Mouse (Mus musculus) MEL (cell line): ENCODE measurements around the gene 1700023F06Rik. TPM values are rescaled to one million over a fixed set of nuclear protein-coding genes. Genes with fewer than 3 reads are reported as not detected.

Experiments
- DNase-seq: peaks from one replicate; pipeline ENCODE4 v3.0.0; 2011; ENCODE audit warnings: low read depth, low spot score
- H3K27ac ChIP-seq: 2 replicates; pipeline ENCODE4 v1.5.1; 2012; ENCODE audit warnings: low read depth, mild to moderate bottlenecking, control low read depth, low read length, moderate library complexity; ENCODE audit not compliant: control insufficient read depth
- H3K27me3 ChIP-seq, 2 experiments: fragments of 150-350 bp in 1 of 2; sonication (generic) in 1 of 2; 2 replicates each; pipeline ENCODE4 v1.6.1; 2012; ENCODE audit warnings: low read length in 2 of 2, mild to moderate bottlenecking in 2 of 2, improper control_type of control experiment in 1 of 2, moderate library complexity in 1 of 2; ENCODE audit not compliant: insufficient read depth in 2 of 2, control insufficient read depth in 1 of 2
- H3K36me3 ChIP-seq, 2 experiments: 2 replicates each; pipeline ENCODE4 v1.6.1; 2012 to 2014; ENCODE audit warnings: low read length in 2 of 2, improper control_type of control experiment in 1 of 2, inconsistent platforms in 1 of 2, mild to moderate bottlenecking in 1 of 2; ENCODE audit not compliant: insufficient read depth in 2 of 2, control insufficient read depth in 1 of 2
- H3K4me1 ChIP-seq, 2 experiments: fragments of 150-350 bp in 1 of 2; sonication (generic) in 1 of 2; 2 replicates each; pipeline ENCODE4 v1.6.1; 2012; ENCODE audit warnings: low read length in 2 of 2, improper control_type of control experiment in 1 of 2, mild to moderate bottlenecking in 1 of 2; ENCODE audit not compliant: insufficient read depth in 2 of 2, control insufficient read depth in 1 of 2
- H3K4me3 ChIP-seq, 2 experiments: fragments of 150-350 bp in 1 of 2; sonication (generic) in 1 of 2; 2 replicates each; pipeline ENCODE4 v1.5.1; 2012; ENCODE audit warnings: low read depth in 2 of 2, low read length in 2 of 2, mild to moderate bottlenecking in 2 of 2, moderate library complexity in 2 of 2, control low read depth in 1 of 2, improper control_type of control experiment in 1 of 2; ENCODE audit not compliant: control insufficient read depth in 1 of 2, insufficient read depth in 1 of 2
- H3K79me2 ChIP-seq: 2 replicates; pipeline ENCODE4 v1.6.1; 2012; ENCODE audit warnings: mild to moderate bottlenecking, low read length, moderate library complexity; ENCODE audit not compliant: control insufficient read depth, poor library complexity, insufficient read depth
- H3K9ac ChIP-seq: 2 replicates; pipeline ENCODE4 v1.6.1; 2012; ENCODE audit warnings: low read depth, mild to moderate bottlenecking, control low read depth, low read length, moderate library complexity; ENCODE audit not compliant: control insufficient read depth, poor library complexity, severe bottlenecking
- H3K9me3 ChIP-seq: fragments of 150-350 bp; sonication (generic); replicated peaks from 2 replicates; pipeline ENCODE4 v1.6.1; 2012; ENCODE audit warnings: mild to moderate bottlenecking, low read length, improper control_type of control experiment, moderate library complexity; ENCODE audit not compliant: insufficient read depth
- BHLHE40 ChIP-seq: IDR thresholded peaks from 2 replicates; pipeline ENCODE4 v1.6.1; 2012; ENCODE audit warnings: low read depth, mild to moderate bottlenecking, inconsistent platforms, low read length, improper control_type of control experiment, borderline replicate concordance
- CTCF ChIP-seq, 3 experiments: IDR thresholded peaks in 2 of 3; conservative IDR thresholded peaks in 1 of 3; 2 replicates each; pipeline ENCODE4 v1.5.1; 2011 to 2012; ENCODE audit warnings: low read length in 3 of 3, low read depth in 2 of 3, mild to moderate bottlenecking in 2 of 3, improper control_type of control experiment in 1 of 3, inconsistent platforms in 1 of 3, mixed read lengths in 1 of 3, moderate library complexity in 1 of 3; ENCODE audit not compliant: control insufficient read depth in 1 of 3, insufficient read depth in 1 of 3, poor library complexity in 1 of 3, severe bottlenecking in 1 of 3
- EP300 ChIP-seq, 2 experiments: IDR thresholded peaks; 2 replicates each; pipeline ENCODE4 v1.6.1; 2011; ENCODE audit warnings: improper control_type of control experiment in 2 of 2, low read length in 2 of 2, low read depth in 1 of 2, mild to moderate bottlenecking in 1 of 2
- ETS1 ChIP-seq: IDR thresholded peaks from 2 replicates; pipeline ENCODE4 v1.6.1; 2012; ENCODE audit warnings: low read depth, mild to moderate bottlenecking, inconsistent platforms, low read length, improper control_type of control experiment, moderate library complexity
- GATA1 ChIP-seq: IDR thresholded peaks from 2 replicates; pipeline ENCODE4 v1.6.1; 2011; ENCODE audit warnings: low read depth, low read length, improper control_type of control experiment
- HCFC1 ChIP-seq: IDR thresholded peaks from 2 replicates; pipeline ENCODE4 v1.6.1; 2012; ENCODE audit warnings: low read depth, mild to moderate bottlenecking, inconsistent platforms, low read length, improper control_type of control experiment, moderate library complexity
- MAZ ChIP-seq: IDR thresholded peaks from 2 replicates; pipeline ENCODE4 v1.6.1; 2012; ENCODE audit warnings: low read depth, mild to moderate bottlenecking, inconsistent platforms, low read length, improper control_type of control experiment
- MYB ChIP-seq: IDR thresholded peaks from 2 replicates; pipeline ENCODE4 v1.6.1; 2011; ENCODE audit warnings: mild to moderate bottlenecking, low read depth, low read length, improper control_type of control experiment
- NELFE ChIP-seq: IDR thresholded peaks from 2 replicates; pipeline ENCODE4 v1.6.1; 2011; ENCODE audit warnings: low read depth, low read length, improper control_type of control experiment
- POLR2A ChIP-seq, 2 experiments: IDR thresholded peaks; 2 replicates each; pipeline ENCODE4 v1.6.1; 2011 to 2012; ENCODE audit warnings: low read length in 2 of 2, mild to moderate bottlenecking in 2 of 2, control low read depth in 1 of 2, improper control_type of control experiment in 1 of 2, low read depth in 1 of 2, moderate library complexity in 1 of 2; ENCODE audit not compliant: control insufficient read depth in 1 of 2, insufficient read depth in 1 of 2, poor library complexity in 1 of 2
- POLR2AphosphoS5 ChIP-seq: IDR thresholded peaks from 2 replicates; pipeline ENCODE4 v1.6.1; 2012; ENCODE audit warnings: low read depth, borderline replicate concordance, mild to moderate bottlenecking, inconsistent platforms, low read length, moderate library complexity, mixed read lengths
- RAD21 ChIP-seq: IDR thresholded peaks from 2 replicates; pipeline ENCODE4 v1.6.1; 2011; ENCODE audit warnings: mild to moderate bottlenecking, low read depth, low read length, improper control_type of control experiment
- TAL1 ChIP-seq: IDR thresholded peaks from 2 replicates; pipeline ENCODE4 v1.6.1; 2012; ENCODE audit warnings: mild to moderate bottlenecking, inconsistent platforms, low read length, moderate library complexity, mixed read lengths
- TCF12 ChIP-seq: IDR thresholded peaks from 2 replicates; pipeline ENCODE4 v1.6.1; 2014; ENCODE audit warnings: low read depth, mild to moderate bottlenecking, inconsistent platforms, low read length, improper control_type of control experiment, moderate library complexity
- polyA plus RNA-seq, 2 experiments: library from polyadenylated mRNA; stranded (reverse) in 1 of 2; unstranded in 1 of 2; fragments of >175 nt in 1 of 2; fragments of >200 nt in 1 of 2; gene quantifications; 2 replicates each; pipeline versions ENCODE4 v1.2.1 to v1.2.4; 2012; ENCODE audit warnings: low replicate concordance in 2 of 2, low read depth in 1 of 2; ENCODE audit not compliant: insufficient read length in 2 of 2, insufficient read depth in 1 of 2, missing spikeins in 1 of 2
- total RNA-seq: library from RNA; depleted of rRNA; stranded (reverse); fragments of 300-350 nt; gene quantifications from 2 replicates; pipeline ENCODE4 v1.2.3, GENCODE M21; 2012

Gene 1700023F06Rik
- total and polyA plus RNA-seq, 3 experiments: not detected

- Histone ChIP-seq H3K27me3 (no peaks in the 10 kb centered on the region), H3K27ac (no peak within 1 kb of the TSS), H3K9ac (no peak within 1 kb of the TSS), H3K79me2 (no peaks in the 10 kb centered on the region), H3K4me3 (no peak within 1 kb of the TSS), H3K36me3 (peaks cover 0 to 7% of the 10 kb centered on the region in 2 experiments; a peak in 2 of 4 replicates), H3K9me3 (no peaks in the 10 kb centered on the region), H3K4me1 (peaks cover 0 to 9% of the 10 kb centered on the region in 2 experiments; a peak in 3 of 4 replicates)
- TF ChIP-seq RAD21: no peak
- no peak for DNase-seq
Measured at GRCm38 (mm10) chr11:103217790-103218516, 9.6 kb upstream of the 1700023F06Rik start, which contains the start of gene Spata32. Spata32 (minus strand) TSS chr11:103218432.

GRCm38 (mm10) chr11:103215355-103215754 lies 7.0 kb upstream of the 1700023F06Rik start:
- Histone ChIP-seq H3K9ac (no peak overlapping the region), H3K4me1 (no peaks in the 10 kb centered on the region; a peak in 1 of 4 replicates), H3K4me3 (no peak overlapping the region), H3K36me3 (peaks cover 0 to 4% of the 10 kb centered on the region in 2 experiments; a peak in 1 of 4 replicates)
- peak; percentile 49 for DNase-seq
- TF ChIP-seq POLR2A (IDR thresholded peaks at IDR 0.05; ENCODE audit: control insufficient read depth in 1 of 2, insufficient read depth in 1 of 2, low read depth in 1 of 2, low read length in 2 of 2, poor library complexity in 1 of 2): no peak
- no peak for TF ChIP-seq MYB
- TF ChIP-seq TCF12: no peak
- TF ChIP-seq EP300 (IDR thresholded peaks at IDR 0.05; ENCODE audit: low read depth in 1 of 2, low read length in 2 of 2): peak; percentile 24 to 49; a peak in 3 of 4 replicates
- TF ChIP-seq POLR2AphosphoS5: no peak
- no peak for TF ChIP-seq NELFE
- no peak for TF ChIP-seq BHLHE40
- peak; percentile 57; the same call in 1 of the 2 replicates for TF ChIP-seq GATA1
- TF ChIP-seq ETS1: peak; percentile 61; the same call in 1 of the 2 replicates
- no peak for TF ChIP-seq HCFC1
- TF ChIP-seq MAZ: no peak
- TF ChIP-seq TAL1: peak; percentile 65
- TF ChIP-seq, all 39 proteins: peak for 4
- Histone ChIP-seq H3K27me3 (no peaks in the 10 kb centered on the region), H3K27ac (no peak overlapping the region), H3K9me3 (no peaks in the 10 kb centered on the region), H3K79me2 (no peaks in the 10 kb centered on the region)

GRCm38 (mm10) chr11:103213712-103214111 lies 5.4 kb upstream of the 1700023F06Rik start:
- H3K36me3 ChIP-seq: peaks cover 0 to 4% of the 10 kb centered on the region in 2 experiments; a peak in 1 of 4 replicates
- peak; percentile 17 for DNase-seq
- no peaks in the 10 kb centered on the region; a peak in 1 of 4 replicates for H3K4me1 ChIP-seq
- no peaks in the 10 kb centered on the region for H3K79me2 ChIP-seq
- no peak overlapping the region for H3K4me3 ChIP-seq
- H3K27ac ChIP-seq: no peak overlapping the region
- no peaks in the 10 kb centered on the region for H3K9me3 ChIP-seq
- no peaks in the 10 kb centered on the region for H3K27me3 ChIP-seq
- no peak overlapping the region for H3K9ac ChIP-seq
- TF ChIP-seq POLR2A (IDR thresholded peaks at IDR 0.05; ENCODE audit: control insufficient read depth in 1 of 2, insufficient read depth in 1 of 2, low read depth in 1 of 2, low read length in 2 of 2, poor library complexity in 1 of 2) (no peak), CTCF (IDR thresholded peaks at IDR 0.05 in 2 of 3, conservative IDR thresholded peaks at IDR 0.05 in 1 of 3; ENCODE audit: control insufficient read depth in 1 of 3, insufficient read depth in 1 of 3, low read depth in 2 of 3, low read length in 3 of 3, poor library complexity in 1 of 3, severe bottlenecking in 1 of 3) (peak; percentile 29 to 49 (median 41); a peak in 5 of 6 replicates)
